20 mouse cellular contexts compared by ENCODE assay signal in the genomic region with DNA sequence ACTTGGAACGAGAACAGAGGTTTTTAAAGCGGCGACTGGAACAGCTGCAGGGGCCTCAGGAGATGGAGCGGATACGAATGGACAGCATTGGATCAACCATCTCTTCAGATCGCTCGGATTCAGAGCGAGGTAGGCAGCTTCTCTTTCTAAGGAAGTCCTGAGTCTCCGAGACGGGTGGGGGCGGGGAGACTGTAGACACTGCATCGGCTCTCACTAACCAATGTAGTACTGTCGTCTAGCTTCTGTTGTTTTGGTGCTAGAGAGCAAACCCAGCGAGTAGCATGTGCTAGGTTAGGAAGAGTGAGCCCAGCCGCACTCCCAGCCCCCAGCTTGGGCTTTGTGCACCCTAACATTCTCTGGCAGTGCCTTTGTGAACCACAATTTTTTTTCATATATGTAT. TPM values are rescaled to one million over a fixed set of nuclear protein-coding genes. Genes with fewer than 3 reads are reported as not detected.
DNase-seq lines count a peak whose midpoint lies in the region; ATAC-seq and TF ChIP-seq lines count a peak whose summit lies in the region.
"Had no signal": no experiment of that assay in that cellular context is flagged by ENCODE, and none has a peak within 500 bp of the region (broad histone marks: within the 10 kb centered on the region; RNA-seq: fewer than 3 reads in every experiment).

No protein-coding gene starts in this region.

- peaks cover 3% of the 10 kb centered on the region; the same call in 1 of the 2 replicates for H3K36me3 ChIP-seq in hindbrain, embryonic 16.5 days (ENCODE audit: control insufficient read depth, insufficient read depth, low read length)
- H3K36me3 ChIP-seq in hindbrain, postnatal 0 days (ENCODE audit: insufficient read depth, low read length), result peaks cover 6% of the 10 kb centered on the region; the same call in 1 of the 2 replicates
- H3K36me3 ChIP-seq in lung, embryonic 16.5 days (ENCODE audit: control insufficient read depth, insufficient read depth, low read length), result peaks cover 12% of the 10 kb centered on the region
- H3K36me3 ChIP-seq in stomach, postnatal 0 days (ENCODE audit: control insufficient read depth, insufficient read depth, low read length), result 0 out of 2 replicates have a peak, but pooled peaks cover 3% of the 10 kb centered on the region

- ATAC-seq in hindbrain, embryonic 16.5 days, result 0 out of 2 replicates have a peak, but pooled peaks have one; percentile 44
- no peak for ATAC-seq in hindbrain, postnatal 0 days
- ATAC-seq in lung, embryonic 16.5 days (ENCODE audit: low read depth), result peak; percentile 42; the same call in 1 of the 2 replicates
- ATAC-seq in stomach, postnatal 0 days (ENCODE audit: low FRiP score, low TSS enrichment), result 0 out of 2 replicates have a peak, but pooled peaks have one; percentile 36

- H3K4me2 ChIP-seq in hindbrain, embryonic 16.5 days (ENCODE audit: low read length), result no peak overlapping the region
- no peak overlapping the region for H3K4me2 ChIP-seq in hindbrain, postnatal 0 days (ENCODE audit: low read depth, low read length)
- H3K4me2 ChIP-seq in lung, embryonic 16.5 days (ENCODE audit: low read depth, low read length), result no peak overlapping the region
- H3K4me2 ChIP-seq in stomach, postnatal 0 days (replicated peaks; ENCODE audit: low read depth), result peak overlapping the region; percentile 18; the same call in 1 of the 2 replicates
- H3K4me2 ChIP-seq: liver, embryonic 15.5 days; midbrain, embryonic 12.5 days had no signal

- H3K4me3 ChIP-seq in hindbrain, embryonic 16.5 days (ENCODE audit: low read length), result no peak overlapping the region
- no peak overlapping the region for H3K4me3 ChIP-seq in hindbrain, postnatal 0 days (ENCODE audit: low read length)
- no peak overlapping the region for H3K4me3 ChIP-seq in lung, embryonic 16.5 days (ENCODE audit: low read length)
- H3K4me3 ChIP-seq in lung, adult 2 months (replicated peaks; ENCODE audit: extremely low read depth, low read depth, low read length), result no peak overlapping the region
- H3K4me3 ChIP-seq in stomach, postnatal 0 days (ENCODE audit: low read depth, low read length), result no peak overlapping the region; the same call in 1 of the 2 replicates
- H3K4me3 ChIP-seq: heart, embryonic 12.5 days; liver, embryonic 15.5 days; midbrain, embryonic 12.5 days had no signal

- no peak for TF ChIP-seq POLR2A in lung, adult 2 months (IDR thresholded peaks at IDR 0.05; ENCODE audit: borderline replicate concordance, extremely low read depth, low read depth, low read length)

- no peaks in the 10 kb centered on the region for H3K9me3 ChIP-seq in hindbrain, embryonic 16.5 days (ENCODE audit: control insufficient read depth, low read length)
- H3K9me3 ChIP-seq in hindbrain, postnatal 0 days (ENCODE audit: low read length), result no peaks in the 10 kb centered on the region
- H3K9me3 ChIP-seq in lung, embryonic 16.5 days (ENCODE audit: control insufficient read depth, low read length), result no peaks in the 10 kb centered on the region
- H3K9me3 ChIP-seq in stomach, postnatal 0 days (ENCODE audit: control insufficient read depth, low read length), result no peaks in the 10 kb centered on the region
- H3K9me3 ChIP-seq: heart, embryonic 12.5 days; liver, embryonic 15.5 days; midbrain, embryonic 12.5 days had no signal

- no peaks in the 10 kb centered on the region for H3K27me3 ChIP-seq in hindbrain, embryonic 16.5 days (replicated peaks; ENCODE audit: control insufficient read depth, insufficient read depth, low read length)
- no peaks in the 10 kb centered on the region for H3K27me3 ChIP-seq in hindbrain, postnatal 0 days (ENCODE audit: insufficient read depth, low read length)
- no peaks in the 10 kb centered on the region for H3K27me3 ChIP-seq in lung, embryonic 16.5 days (ENCODE audit: control insufficient read depth, insufficient read depth, low read depth, low read length)
- no peaks in the 10 kb centered on the region for H3K27me3 ChIP-seq in stomach, postnatal 0 days (ENCODE audit: control insufficient read depth, insufficient read depth, low read length)
- H3K27me3 ChIP-seq: heart, embryonic 12.5 days; liver, embryonic 15.5 days; midbrain, embryonic 12.5 days had no signal

- no peak overlapping the region for H3K27ac ChIP-seq in hindbrain, embryonic 16.5 days (ENCODE audit: low read depth, low read length)
- no peak overlapping the region for H3K27ac ChIP-seq in hindbrain, postnatal 0 days
- H3K27ac ChIP-seq in lung, embryonic 16.5 days (ENCODE audit: low read length), result no peak overlapping the region; the same call in 1 of the 2 replicates
- peak overlapping the region; percentile 35; the same call in 1 of the 2 replicates for H3K27ac ChIP-seq in stomach, postnatal 0 days (replicated peaks)
- H3K27ac ChIP-seq: liver, embryonic 15.5 days; midbrain, embryonic 12.5 days had no signal

- WGBS in hindbrain, embryonic 16.5 days, result 83% methylated on average over 15 of the region's 15 CpGs
- 81% methylated on average over 15 of the region's 15 CpGs for WGBS in hindbrain, postnatal 0 days
- WGBS in lung, embryonic 16.5 days, result 69% methylated on average over 15 of the region's 15 CpGs
- WGBS in lung, adult 2 months, result 73% methylated on average over 15 of the region's 15 CpGs
- 64% methylated on average over 15 of the region's 15 CpGs for WGBS in stomach, postnatal 0 days

- no peak for TF ChIP-seq CTCF in hindbrain, postnatal 0 days (IDR thresholded peaks at IDR 0.05; ENCODE audit: low read depth)
- TF ChIP-seq CTCF in lung, adult 2 months (IDR thresholded peaks at IDR 0.05; ENCODE audit: insufficient read depth, low read length), result no peak
- no peak for TF ChIP-seq CTCF in stomach, postnatal 0 days (IDR thresholded peaks at IDR 0.05; ENCODE audit: low read depth)

- TF ChIP-seq EP300 in stomach, postnatal 0 days (optimal IDR thresholded peaks at IDR 0.05), result no peak

- peak; percentile 28 for DNase-seq in cerebellum, adult 11-12 months
- DNase-seq in cerebellum, postnatal 14 days, result no peak
- no peak for DNase-seq in hindbrain, postnatal 0 days (ENCODE audit: low spot score)
- DNase-seq in lung, adult 2 months, result no peak
- DNase-seq in stomach, postnatal 0 days (ENCODE audit: low spot score), result no peak
- no peak for DNase-seq in adrenal gland, postnatal 14 days

- H3K9ac ChIP-seq in hindbrain, embryonic 16.5 days (ENCODE audit: low read depth, low read length), result no peak overlapping the region
- H3K9ac ChIP-seq in hindbrain, postnatal 0 days (replicated peaks; ENCODE audit: low read length), result no peak overlapping the region
- no peak overlapping the region for H3K9ac ChIP-seq in lung, embryonic 16.5 days (ENCODE audit: low read length)
- no peak overlapping the region for H3K9ac ChIP-seq in stomach, postnatal 0 days (ENCODE audit: low read length)
- H3K9ac ChIP-seq: liver, embryonic 15.5 days; midbrain, embryonic 12.5 days had no signal

- peaks cover 5% of the 10 kb centered on the region; the same call in 1 of the 2 replicates for H3K4me1 ChIP-seq in hindbrain, embryonic 16.5 days (ENCODE audit: control insufficient read depth, insufficient read depth, low read depth, low read length)
- H3K4me1 ChIP-seq in hindbrain, postnatal 0 days (ENCODE audit: insufficient read depth, low read length), result 0 out of 2 replicates have a peak, but pooled peaks cover 3% of the 10 kb centered on the region
- H3K4me1 ChIP-seq in lung, embryonic 16.5 days (replicated peaks; ENCODE audit: control insufficient read depth, insufficient read depth, low read length), result peaks cover 19% of the 10 kb centered on the region
- H3K4me1 ChIP-seq in lung, adult 2 months (ENCODE audit: control insufficient read depth, insufficient read depth, low read length), result peaks cover 7% of the 10 kb centered on the region
- no peaks in the 10 kb centered on the region for H3K4me1 ChIP-seq in stomach, postnatal 0 days (replicated peaks; ENCODE audit: control insufficient read depth, insufficient read depth)

RNA-seq across cellular contexts. Expression of gene Gm10197, which starts 1.3 kb away (rescaled TPM):
- not detected in 2 replicates for polyA plus RNA-seq in hindbrain, embryonic 16.5 days (2015; fragmentation: Nextera tagmentation; extraction: Ambion mirVana)
- not detected in 2 replicates for total RNA-seq in hindbrain, postnatal 0 days (2014; rRNA removed)
- not detected in 2 replicates for polyA plus RNA-seq in hindbrain, postnatal 0 days (2015; fragmentation: Nextera tagmentation; extraction: Ambion mirVana)
- polyA plus RNA-seq in lung, embryonic 16.5 days (2015; fragmentation: Nextera tagmentation; extraction: Ambion mirVana), result 3.8 TPM in 1 of 2 replicates, not detected in the other
- not detected in 2 replicates for polyA plus RNA-seq in lung, adult 2 months (2012; rRNA removed)
- not detected in 2 replicates for polyA plus RNA-seq in stomach, postnatal 0 days (2015; fragmentation: Nextera tagmentation; extraction: Ambion mirVana)
- total RNA-seq in adrenal gland, postnatal 14 days (2021), result not detected in 2 replicates
- total RNA-seq: adrenal gland, adult 8-10 months; gastrocnemius, postnatal 10 days; heart, postnatal 36 days; layer of hippocampus, postnatal 25 days; left cerebral cortex, postnatal 4 days had no signal
- polyA plus RNA-seq: cortical plate, adult 2 months; forebrain, embryonic 16.5 days; heart, embryonic 12.5 days; inflammation-experienced regulatory T-cells, adult 6 months; liver, embryonic 15.5 days; midbrain, embryonic 12.5 days; urinary bladder, adult 2 months had no signal

RNA-seq across cellular contexts. Expression of gene Smndc1, which starts 20.1 kb away (rescaled TPM):
- polyA plus RNA-seq in hindbrain, embryonic 16.5 days (2015; fragmentation: Nextera tagmentation; extraction: Ambion mirVana), result 26.9 and 29.8 TPM in 2 replicates
- total RNA-seq in hindbrain, postnatal 0 days (2014; rRNA removed), result 9.7 and 14.7 TPM in 2 replicates
- polyA plus RNA-seq in hindbrain, postnatal 0 days (2015; fragmentation: Nextera tagmentation; extraction: Ambion mirVana), result 34.4 and 35.3 TPM in 2 replicates
- 35.5 and 42.3 TPM in 2 replicates for polyA plus RNA-seq in lung, embryonic 16.5 days (2015; fragmentation: Nextera tagmentation; extraction: Ambion mirVana)
- 3.9 and 6.2 TPM in 2 replicates for polyA plus RNA-seq in lung, adult 2 months (2012; rRNA removed)
- 26.1 and 26.6 TPM in 2 replicates for polyA plus RNA-seq in stomach, postnatal 0 days (2015; fragmentation: Nextera tagmentation; extraction: Ambion mirVana)
- 43.0 and 44.7 TPM in 2 replicates for total RNA-seq in adrenal gland, postnatal 14 days (2021)

RNA-seq across cellular contexts. Expression of gene Mxi1, which starts 59.9 kb away (rescaled TPM):
- polyA plus RNA-seq in hindbrain, embryonic 16.5 days (2015; fragmentation: Nextera tagmentation; extraction: Ambion mirVana), result 18.9 and 27.8 TPM in 2 replicates
- 41.9 and 44.5 TPM in 2 replicates for total RNA-seq in hindbrain, postnatal 0 days (2014; rRNA removed)
- polyA plus RNA-seq in hindbrain, postnatal 0 days (2015; fragmentation: Nextera tagmentation; extraction: Ambion mirVana), result 47.7 and 51.5 TPM in 2 replicates
- 20.2 and 22.6 TPM in 2 replicates for polyA plus RNA-seq in lung, embryonic 16.5 days (2015; fragmentation: Nextera tagmentation; extraction: Ambion mirVana)
- polyA plus RNA-seq in lung, adult 2 months (2012; rRNA removed), result 17.0 and 21.5 TPM in 2 replicates
- polyA plus RNA-seq in stomach, postnatal 0 days (2015; fragmentation: Nextera tagmentation; extraction: Ambion mirVana), result 28.6 and 31.3 TPM in 2 replicates
- 27.3 and 31.0 TPM in 2 replicates for total RNA-seq in adrenal gland, postnatal 14 days (2021)
